Mouse (Mus musculus) cerebellum, adult 11 months (tissue): Measurements from ENCODE around the gene Tmem91.

Experiments used
- DNase-seq: peaks from one replicate; pipeline ENCODE4 v3.0.0; 2022

Gene Tmem91

GRCm38 (mm10) chr7:25624851-25625250 lies 50.1 kb downstream of the Tmem91 start:
- no peak for DNase-seq

GRCm38 (mm10) chr7:25623857-25624370 lies 51.1 kb downstream of the Tmem91 start:
- no peak for DNase-seq

GRCm38 (mm10) chr7:25620751-25621150 lies 54.2 kb downstream of the Tmem91 start:
- no peak for DNase-seq

GRCm38 (mm10) chr7:25620101-25620500 lies 54.9 kb downstream of the Tmem91 start:
- peak; percentile 9 for DNase-seq

GRCm38 (mm10) chr7:25619722-25619991 lies 55.3 kb downstream of the Tmem91 start:
- DNase-seq = no peak
